Mouse (Mus musculus): Measurements from ENCODE around the gene Rab7.
A peak's percentile ranks its signal among the peaks of the same experiment; 100 is the strongest.
"Not testable (repeated sequence)": the region's sequence is repeated elsewhere in the genome, so short reads cannot be mapped to it uniquely, and the experiment has no call there.

The Rab7 gene

GRCm38 (mm10) chr6:87997706-87998265 lies 47.3 kb downstream of the Rab7 start:
- peak; percentile 76 to 81 for DNase-seq

GRCm38 (mm10) chr6:87996606-87997005 lies 48.5 kb downstream of the Rab7 start:
- DNase-seq: no peak

GRCm38 (mm10) chr6:87995519-87995918 lies 49.6 kb downstream of the Rab7 start:
- DNase-seq: no peak

GRCm38 (mm10) chr6:87993790-87994571 lies 51.1 kb downstream of the Rab7 start:
- peak in 1 of 2 experiments; percentile 33 for DNase-seq

GRCm38 (mm10) chr6:87992733-87993132 lies 52.3 kb downstream of the Rab7 start:
- no peak for DNase-seq

GRCm38 (mm10) chr6:87991886-87992285 lies 53.2 kb downstream of the Rab7 start:
- no peak for DNase-seq

GRCm38 (mm10) chr6:87991216-87991615 lies 53.9 kb downstream of the Rab7 start:
- no peak for DNase-seq

- DNase-seq: no peak
Measured at GRCm38 (mm10) chr6:87982506-87982905, 62.6 kb downstream of the Rab7 start.

GRCm38 (mm10) chr6:87981547-87982256 lies 63.4 kb downstream of the Rab7 start, which contains the start of gene H1fx:
H1fx (minus strand) TSS chr6:87981637.
- DNase-seq: peak; percentile 85 to 88

- DNase-seq: peak; percentile 61 to 63
Measured at GRCm38 (mm10) chr6:87981030-87981485, 64.0 kb downstream of the Rab7 start.

GRCm38 (mm10) chr6:87980374-87981029 lies 64.6 kb downstream of the Rab7 start:
- peak; percentile 82 to 92 for DNase-seq

- no peak for DNase-seq
Measured at GRCm38 (mm10) chr6:87979728-87980127, 65.3 kb downstream of the Rab7 start.

- DNase-seq: no peak
Measured at GRCm38 (mm10) chr6:87970041-87970440, 75.0 kb downstream of the Rab7 start.

- not testable (repeated sequence) for DNase-seq
Measured at GRCm38 (mm10) chr6:87962457-87962856, 82.6 kb downstream of the Rab7 start.
